Mouse (Mus musculus): Measurements from ENCODE around the gene Kat6b.
"Not testable (repeated sequence)": the region's sequence is repeated elsewhere in the genome, so short reads cannot be mapped to it uniquely, and the experiment has no call there.

The Kat6b gene

GRCm38 (mm10) chr14:21481231-21481630, at the start of gene Kat6b:
Gene Kat6b (plus strand): TSS chr14:21481434.
- DNase-seq (ENCODE audit: inconsistent age in 2 of 2, low spot score in 1 of 2) = no peak

- no peak for DNase-seq (ENCODE audit: inconsistent age in 2 of 2, low spot score in 1 of 2)
Observed at GRCm38 (mm10) chr14:21433415-21433814, 47.8 kb upstream of the Kat6b start.

GRCm38 (mm10) chr14:21433995-21434394, 47.2 kb upstream of the Kat6b start:
- DNase-seq (ENCODE audit: inconsistent age in 2 of 2, low spot score in 1 of 2) = no peak

- no peak for DNase-seq (ENCODE audit: inconsistent age in 2 of 2, low spot score in 1 of 2)
Observed at GRCm38 (mm10) chr14:21434686-21435085, 46.5 kb upstream of the Kat6b start.

GRCm38 (mm10) chr14:21439785-21440184, 41.4 kb upstream of the Kat6b start:
- DNase-seq (ENCODE audit: inconsistent age in 2 of 2, low spot score in 1 of 2) = peak; percentile 40 to 75

- no peak for DNase-seq (ENCODE audit: inconsistent age in 2 of 2, low spot score in 1 of 2)
Observed at GRCm38 (mm10) chr14:21440526-21440925, 40.7 kb upstream of the Kat6b start.

- no peak for DNase-seq (ENCODE audit: inconsistent age in 2 of 2, low spot score in 1 of 2)
Observed at GRCm38 (mm10) chr14:21441772-21442533, 39.3 kb upstream of the Kat6b start.

GRCm38 (mm10) chr14:21452581-21452980, 28.7 kb upstream of the Kat6b start:
- DNase-seq (ENCODE audit: inconsistent age in 2 of 2, low spot score in 1 of 2) = peak; percentile 66 to 77

- DNase-seq (ENCODE audit: inconsistent age in 2 of 2, low spot score in 1 of 2) = no peak
Observed at GRCm38 (mm10) chr14:21453896-21454295, 27.3 kb upstream of the Kat6b start.

GRCm38 (mm10) chr14:21455654-21456350, 25.4 kb upstream of the Kat6b start:
- DNase-seq (ENCODE audit: inconsistent age in 2 of 2, low spot score in 1 of 2) = no peak

GRCm38 (mm10) chr14:21456526-21456925, 24.7 kb upstream of the Kat6b start:
- peak; percentile 72 to 74 for DNase-seq (ENCODE audit: inconsistent age in 2 of 2, low spot score in 1 of 2)

GRCm38 (mm10) chr14:21457876-21458275, 23.4 kb upstream of the Kat6b start:
- no peak for DNase-seq (ENCODE audit: inconsistent age in 2 of 2, low spot score in 1 of 2)

- no peak for DNase-seq (ENCODE audit: inconsistent age in 2 of 2, low spot score in 1 of 2)
Observed at GRCm38 (mm10) chr14:21458696-21459095, 22.5 kb upstream of the Kat6b start.

- no peak for DNase-seq (ENCODE audit: inconsistent age in 2 of 2, low spot score in 1 of 2)
Observed at GRCm38 (mm10) chr14:21459163-21459562, 22.1 kb upstream of the Kat6b start.

- DNase-seq (ENCODE audit: inconsistent age in 2 of 2, low spot score in 1 of 2) = peak; percentile 38 to 71
Observed at GRCm38 (mm10) chr14:21462398-21462797, 18.8 kb upstream of the Kat6b start.

GRCm38 (mm10) chr14:21463117-21463712, 18.0 kb upstream of the Kat6b start:
- no peak for DNase-seq (ENCODE audit: inconsistent age in 2 of 2, low spot score in 1 of 2)

GRCm38 (mm10) chr14:21470386-21470785, 10.8 kb upstream of the Kat6b start:
- no peak for DNase-seq (ENCODE audit: inconsistent age in 2 of 2, low spot score in 1 of 2)

GRCm38 (mm10) chr14:21471975-21472374, 9.3 kb upstream of the Kat6b start:
- DNase-seq (ENCODE audit: inconsistent age in 2 of 2, low spot score in 1 of 2) = no peak

GRCm38 (mm10) chr14:21474593-21475132, 6.6 kb upstream of the Kat6b start:
- not testable (repeated sequence) for DNase-seq (ENCODE audit: inconsistent age in 2 of 2, low spot score in 1 of 2)

- DNase-seq (ENCODE audit: inconsistent age in 2 of 2, low spot score in 1 of 2) = no peak
Observed at GRCm38 (mm10) chr14:21477181-21477580, 4.1 kb upstream of the Kat6b start.

- no peak for DNase-seq (ENCODE audit: inconsistent age in 2 of 2, low spot score in 1 of 2)
Observed at GRCm38 (mm10) chr14:21479566-21479965, 1.7 kb upstream of the Kat6b start.

- no peak for DNase-seq (ENCODE audit: inconsistent age in 2 of 2, low spot score in 1 of 2)
Observed at GRCm38 (mm10) chr14:21480191-21480590, 1.0 kb upstream of the Kat6b start.

All from adrenal gland, adult (tissue).